Mouse (Mus musculus) CH12.LX (cell line): ENCODE results near the gene Vps37b. TPM values are rescaled to one million over a fixed set of nuclear protein-coding genes. Genes with fewer than 3 reads are reported as not detected.

Experiments used
- DNase-seq: peaks from one replicate; pipeline ENCODE4 v3.0.0-alpha.2; 2013; ENCODE audit errors: extremely low read depth
- H3K27ac ChIP-seq: 2 replicates; pipeline ENCODE4 v1.5.1; 2012; ENCODE audit warnings: low read depth, mild to moderate bottlenecking, control low read depth, moderate library complexity; ENCODE audit not compliant: insufficient read depth
- H3K27me3 ChIP-seq: replicated peaks from 2 replicates; pipeline ENCODE3; 2012; ENCODE audit warnings: inconsistent platforms
- H3K36me3 ChIP-seq, 2 experiments: replicated peaks in 1 of 2; 2 replicates each; pipeline versions ENCODE3 to v1.6.1; 2012; ENCODE audit warnings: inconsistent platforms in 1 of 2, low read length in 1 of 2, mild to moderate bottlenecking in 1 of 2, mixed read lengths in 1 of 2, moderate library complexity in 1 of 2; ENCODE audit not compliant: control insufficient read depth in 1 of 2, insufficient read depth in 1 of 2
- H3K4me1 ChIP-seq, 2 experiments: 2 replicates each; pipeline ENCODE4 v1.6.1; 2012; ENCODE audit warnings: inconsistent platforms in 1 of 2, moderate library complexity in 1 of 2; ENCODE audit not compliant: insufficient read depth in 2 of 2, control insufficient read depth in 1 of 2
- H3K4me2 ChIP-seq: 2 replicates; pipeline ENCODE4 v1.6.1; 2012; ENCODE audit warnings: low read depth, mild to moderate bottlenecking, control low read depth; ENCODE audit not compliant: poor library complexity, insufficient read depth, severe bottlenecking
- H3K4me3 ChIP-seq, 3 experiments: fragments of 150-350 bp in 1 of 3; sonication (generic) in 1 of 3; replicated peaks in 1 of 3; 2 replicates each; pipeline versions ENCODE3 to v1.5.1; 2011 to 2012; ENCODE audit warnings: low read depth in 2 of 3, low read length in 2 of 3, mild to moderate bottlenecking in 2 of 3, moderate library complexity in 2 of 3, control low read depth in 1 of 3, improper control_type of control experiment in 1 of 3, inconsistent platforms in 1 of 3, mixed read lengths in 1 of 3; ENCODE audit not compliant: poor library complexity in 1 of 3
- H3K79me2 ChIP-seq: replicated peaks from 2 replicates; pipeline ENCODE4 v1.6.1; 2012; ENCODE audit warnings: mild to moderate bottlenecking, moderate library complexity; ENCODE audit not compliant: control insufficient read depth, poor library complexity, insufficient read depth, severe bottlenecking; ENCODE audit errors: extremely low read depth
- H3K9ac ChIP-seq: 2 replicates; pipeline ENCODE4 v1.6.1; 2012; ENCODE audit warnings: low read depth, mild to moderate bottlenecking, control low read depth, moderate library complexity; ENCODE audit not compliant: insufficient read depth
- H3K9me3 ChIP-seq: replicated peaks from 2 replicates; pipeline ENCODE3; 2012; ENCODE audit warnings: low read length, inconsistent platforms, mixed read lengths
- BHLHE40 ChIP-seq: IDR thresholded peaks from 2 replicates; pipeline ENCODE4 v1.6.1; 2011; ENCODE audit warnings: mild to moderate bottlenecking, low read depth, low read length, improper control_type of control experiment
- CTCF ChIP-seq, 2 experiments: IDR thresholded peaks in 1 of 2; conservative IDR thresholded peaks in 1 of 2; 2 replicates each; pipeline ENCODE4 v1.5.1; 2011 to 2012; ENCODE audit warnings: low read depth in 2 of 2, low read length in 2 of 2, improper control_type of control experiment in 1 of 2, inconsistent platforms in 1 of 2, mild to moderate bottlenecking in 1 of 2, moderate library complexity in 1 of 2
- ELF1 ChIP-seq: IDR thresholded peaks from 2 replicates; pipeline ENCODE4 v1.6.1; 2014; ENCODE audit warnings: low read depth, mild to moderate bottlenecking, inconsistent platforms, low read length, improper control_type of control experiment
- EP300 ChIP-seq: IDR thresholded peaks from 2 replicates; pipeline ENCODE4 v1.6.1; 2011; ENCODE audit warnings: low read length, improper control_type of control experiment
- ETS1 ChIP-seq: conservative IDR thresholded peaks from 2 replicates; pipeline ENCODE4 v1.6.1; 2012; ENCODE audit warnings: low read depth, mild to moderate bottlenecking, inconsistent platforms, low read length, improper control_type of control experiment, moderate library complexity
- GABPA ChIP-seq: IDR thresholded peaks from 2 replicates; pipeline ENCODE4 v1.6.1; 2012; ENCODE audit warnings: low read depth, low read length, improper control_type of control experiment, inconsistent platforms; ENCODE audit not compliant: insufficient replicate concordance
- IRF4 ChIP-seq: IDR thresholded peaks from 2 replicates; pipeline ENCODE4 v1.6.1; 2014; ENCODE audit warnings: low read depth, mild to moderate bottlenecking, inconsistent platforms, low read length, improper control_type of control experiment
- KAT2A ChIP-seq: IDR thresholded peaks from 2 replicates; pipeline ENCODE4 v1.6.1; 2012; ENCODE audit warnings: low read length, improper control_type of control experiment, inconsistent platforms; ENCODE audit not compliant: insufficient replicate concordance
- MXI1 ChIP-seq: IDR thresholded peaks from 2 replicates; pipeline ENCODE4 v1.6.1; 2011; ENCODE audit warnings: mild to moderate bottlenecking, low read depth, low read length, improper control_type of control experiment
- MYC ChIP-seq: IDR thresholded peaks from 2 replicates; pipeline ENCODE4 v1.6.1; 2011; ENCODE audit warnings: low read depth, mild to moderate bottlenecking, improper control_type of control experiment, low read length
- NELFE ChIP-seq: IDR thresholded peaks from 2 replicates; pipeline ENCODE4 v1.6.1; 2011; ENCODE audit warnings: low read depth, low read length, improper control_type of control experiment
- POLR2AphosphoS2 ChIP-seq: IDR thresholded peaks from 2 replicates; pipeline ENCODE4 v1.6.1; 2011; ENCODE audit warnings: low read depth, low read length, improper control_type of control experiment
- RAD21 ChIP-seq: IDR thresholded peaks from 2 replicates; pipeline ENCODE4 v1.6.1; 2011; ENCODE audit warnings: low read depth, mild to moderate bottlenecking, low read length, improper control_type of control experiment, moderate library complexity
- SMC3 ChIP-seq: IDR thresholded peaks from 2 replicates; pipeline ENCODE4 v1.6.1; 2011; ENCODE audit warnings: low read depth, low read length, improper control_type of control experiment
- TBP ChIP-seq: conservative IDR thresholded peaks from 2 replicates; pipeline ENCODE4 v1.6.1; 2011; ENCODE audit warnings: low read depth, low read length, improper control_type of control experiment
- TCF12 ChIP-seq: IDR thresholded peaks from 2 replicates; pipeline ENCODE4 v1.6.1; 2014; ENCODE audit warnings: low read depth, mild to moderate bottlenecking, inconsistent platforms, low read length, improper control_type of control experiment
- USF1 ChIP-seq: IDR thresholded peaks from 2 replicates; pipeline ENCODE4 v1.6.1; 2014; ENCODE audit warnings: low read depth, mild to moderate bottlenecking, inconsistent platforms, low read length, improper control_type of control experiment
- USF2 ChIP-seq: conservative IDR thresholded peaks from 2 replicates; pipeline ENCODE4 v1.6.1; 2011; ENCODE audit warnings: low read depth, low read length, improper control_type of control experiment
- ZC3H11A ChIP-seq: IDR thresholded peaks from 2 replicates; pipeline ENCODE4 v1.6.1; 2012; ENCODE audit warnings: low read depth, mild to moderate bottlenecking, inconsistent platforms, low read length, improper control_type of control experiment
- dilution Hi-C: fragments of 300-500 bp; cut with MboI; formaldehyde crosslinking; loops from 2 replicates; pipeline ENCODE4 v1.14.3; 2020; ENCODE audit warnings: low sequenced_read_pairs; ENCODE audit not compliant: extremely low pct_unique_long_range_greater_than_20kb, extremely low pct_ligation_motif_present
- in situ Hi-C: fragments of 300-500 bp; cut with MboI; formaldehyde crosslinking; loops from 3 replicates; pipeline ENCODE4 v1.14.3; 2019; ENCODE audit warnings: low sequenced_read_pairs, low pct_ligation_motif_present, low pct_unique_long_range_greater_than_20kb, mixed read lengths
- polyA plus RNA-seq: library from polyadenylated mRNA; unstranded; fragments of >175 nt; gene quantifications from 2 replicates; pipeline ENCODE4 v1.2.1, GENCODE M21; 2012; ENCODE audit warnings: low read depth; ENCODE audit not compliant: insufficient read length
- total RNA-seq, 2 experiments: library from RNA; depleted of rRNA; stranded (reverse); fragments of 300-350 nt in 1 of 2; fragments of >200 nt in 1 of 2; gene quantifications; 2 replicates each; pipeline ENCODE4 v1.2.3; 2012 to 2014

Gene Vps37b
- total and polyA plus RNA-seq, 3 experiments = 8.7 to 23.5 (median 10.2) TPM

- peaks cover 0 to 42% of the 10 kb centered on the region in 2 experiments for H3K36me3 ChIP-seq
Observed at GRCm38 (mm10) chr5:124017941-124018340, 14.1 kb downstream of the Vps37b start.

GRCm38 (mm10) chr5:124016291-124016821, 15.7 kb downstream of the Vps37b start:
- dilution Hi-C loops (no loop called here), in situ Hi-C loops (no loop called here)
- H3K9ac ChIP-seq = no peak overlapping the region
- no peak for DNase-seq
- TF ChIP-seq USF2 = peak; percentile 36; the same call in 1 of the 2 replicates
- TF ChIP-seq BHLHE40 = peak; percentile 50
- peak; percentile 57 for TF ChIP-seq USF1
- no peak for TF ChIP-seq NELFE
- no peak for TF ChIP-seq TBP
- no peak overlapping the region; the same call in 1 of the 2 replicates for H3K27ac ChIP-seq
- no peak overlapping the region for H3K4me3 ChIP-seq
- no peaks in the 10 kb centered on the region for H3K27me3 ChIP-seq
- H3K4me2 ChIP-seq = no peak overlapping the region
- H3K9me3 ChIP-seq = no peaks in the 10 kb centered on the region
- H3K4me1 ChIP-seq = peaks cover 58 to 94% of the 10 kb centered on the region in 2 experiments
- peaks cover 0 to 37% of the 10 kb centered on the region in 2 experiments for H3K36me3 ChIP-seq
- peaks cover 20% of the 10 kb centered on the region for H3K79me2 ChIP-seq

More at GRCm38 (mm10) chr5:124017941-124018340, 14.1 kb downstream of the Vps37b start:
- no peaks in the 10 kb centered on the region for H3K9me3 ChIP-seq
- no peak for TF ChIP-seq ZC3H11A
- TF ChIP-seq RAD21 = no peak
- no peak for TF ChIP-seq MXI1
- TF ChIP-seq ETS1 = no peak
- TF ChIP-seq KAT2A = no peak
- TF ChIP-seq SMC3 = no peak
- TF ChIP-seq, all 38 proteins: peak for 0
- H3K4me3 ChIP-seq = no peak overlapping the region
- dilution Hi-C loops (no loop called here), in situ Hi-C loops (no loop called here)
- H3K4me2 ChIP-seq = no peak overlapping the region
- no peak overlapping the region for H3K27ac ChIP-seq
- no peaks in the 10 kb centered on the region for H3K27me3 ChIP-seq
- no peak overlapping the region for H3K9ac ChIP-seq
- no peak for DNase-seq
- peaks cover 16% of the 10 kb centered on the region for H3K79me2 ChIP-seq
- H3K4me1 ChIP-seq = peaks cover 54 to 94% of the 10 kb centered on the region in 2 experiments

GRCm38 (mm10) chr5:124015727-124016126, 16.3 kb downstream of the Vps37b start:
- H3K4me2 ChIP-seq = peak overlapping the region; percentile 49; the same call in 1 of the 2 replicates
- H3K27ac ChIP-seq = peak overlapping the region; percentile 76
- no peaks in the 10 kb centered on the region for H3K9me3 ChIP-seq
- in situ Hi-C loops = no loop called here
- no peak for DNase-seq
- peaks cover 0 to 35% of the 10 kb centered on the region in 2 experiments for H3K36me3 ChIP-seq
- H3K4me3 ChIP-seq = no peak overlapping the region
- TF ChIP-seq CTCF (conservative IDR thresholded peaks at IDR 0.05 in 1 of 2, IDR thresholded peaks at IDR 0.05 in 1 of 2; ENCODE audit: low read depth in 2 of 2, low read length in 2 of 2) (no peak), USF1 (no peak), ETS1 (peak; percentile 46; the same call in 1 of the 2 replicates), TCF12 (0 out of 2 replicates have a peak, but pooled peaks have one; percentile 34), MYC (0 out of 2 replicates have a peak, but pooled peaks have one; percentile 25), GABPA (no peak), IRF4 (peak; percentile 24), EP300 (peak; percentile 41; the same call in 1 of the 2 replicates), POLR2AphosphoS2 (no peak), ELF1 (no peak)
- no peaks in the 10 kb centered on the region for H3K27me3 ChIP-seq
- dilution Hi-C loops = no loop called here
- H3K9ac ChIP-seq = peak overlapping the region; percentile 12; the same call in 1 of the 2 replicates
- peaks cover 20% of the 10 kb centered on the region for H3K79me2 ChIP-seq
- peaks cover 56 to 94% of the 10 kb centered on the region in 2 experiments for H3K4me1 ChIP-seq
